Mouse (Mus musculus) hindbrain, embryonic 11.5 days (tissue): ENCODE data around the gene Cyp27a1. TPM values are rescaled to one million over a fixed set of nuclear protein-coding genes. Genes with fewer than 3 reads are reported as not detected.

Experiments used
- ATAC-seq: fragments of 200-750 bp; cut with Nextera tagmentation; 2 replicates; pipeline ENCODE4 v1.8.0; 2017; ENCODE audit warnings: mild to moderate bottlenecking, moderate TSS enrichment, moderate library complexity; ENCODE audit not compliant: low FRiP score
- DNase-seq: peaks from one replicate; pipeline ENCODE4 v3.0.0-alpha.2; 2015; ENCODE audit warnings: low spot score
- H3K27ac ChIP-seq: fragments of 300-500 bp; sonication (generic); 2 replicates; pipeline ENCODE4 v1.5.1; 2014; ENCODE audit warnings: mild to moderate bottlenecking, low read depth, low read length
- H3K27me3 ChIP-seq: fragments of 300-500 bp; sonication (generic); 2 replicates; pipeline ENCODE4 v1.6.1; 2014; ENCODE audit warnings: mild to moderate bottlenecking, low read length, moderate library complexity, mixed read lengths; ENCODE audit not compliant: control insufficient read depth, insufficient read depth
- H3K36me3 ChIP-seq: fragments of 300-500 bp; sonication (generic); 2 replicates; pipeline ENCODE4 v1.6.1; 2014; ENCODE audit warnings: mild to moderate bottlenecking, low read length, moderate library complexity, mixed read lengths; ENCODE audit not compliant: control insufficient read depth, insufficient read depth
- H3K4me1 ChIP-seq: fragments of 300-500 bp; sonication (generic); replicated peaks from 2 replicates; pipeline ENCODE4 v1.6.1; 2014; ENCODE audit warnings: low read length, mixed read lengths; ENCODE audit not compliant: control insufficient read depth, insufficient read depth
- H3K4me2 ChIP-seq: fragments of 300-500 bp; sonication (generic); replicated peaks from 2 replicates; pipeline ENCODE4 v1.6.1; 2014; ENCODE audit warnings: mild to moderate bottlenecking, low read depth, low read length
- H3K4me3 ChIP-seq: fragments of 300-500 bp; sonication (generic); 2 replicates; pipeline ENCODE4 v1.5.1; 2014; ENCODE audit warnings: low read depth, low read length
- H3K9ac ChIP-seq: fragments of 300-500 bp; sonication (generic); 2 replicates; pipeline ENCODE4 v1.6.1; 2014; ENCODE audit warnings: low read depth, low read length
- H3K9me3 ChIP-seq: fragments of 300-500 bp; sonication (generic); 2 replicates; pipeline ENCODE4 v1.6.1; 2016; ENCODE audit warnings: low read length; ENCODE audit not compliant: control insufficient read depth
- WGBS: fragments of 180-500 bp; shearing (Covaris S2); extraction: QIAGEN DNeasy Blood & Tissue Kit; methylation state at CpG from one replicate; pipeline ENCODE4 v1.1.7; 2014; 5-methylcytosine and 5-hydroxymethylcytosine counted together
- polyA plus RNA-seq: library from polyadenylated mRNA; unstranded; fragments of >200 nt; fragmentation: Nextera tagmentation; extraction: Ambion mirVana; gene quantifications from 2 replicates; pipeline ENCODE4 v1.2.1, GENCODE M21; 2014

Cyp27a1 gene
- polyA plus RNA-seq, 1 experiment from 2014 or later, result 6.4 TPM

DNA sequence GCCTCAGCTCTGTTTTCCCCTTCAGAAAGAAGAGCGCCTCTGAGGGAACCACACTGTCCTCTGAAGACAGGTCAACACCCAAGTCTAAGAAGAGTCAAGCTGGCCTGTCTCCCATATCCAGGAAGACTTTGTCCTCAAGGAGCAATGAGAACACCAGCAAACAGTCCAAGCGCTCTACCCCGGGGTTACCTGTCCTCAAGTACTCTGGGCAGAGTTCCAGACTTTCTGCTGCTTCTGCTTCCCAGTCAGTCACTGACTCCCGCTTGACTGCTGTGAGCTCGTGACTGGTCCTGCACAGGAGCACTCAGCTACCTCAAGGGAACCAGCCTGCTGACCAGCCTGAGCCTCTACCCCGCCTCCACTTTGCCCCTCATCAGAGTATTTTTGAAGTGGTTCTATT is 16.0 kb upstream of the Cyp27a1 start:
- Histone ChIP-seq H3K9me3 (no peaks in the 10 kb centered on the region), H3K36me3 (peaks cover 11% of the 10 kb centered on the region), H3K4me3 (no peak overlapping the region), H3K4me1 (no peaks in the 10 kb centered on the region), H3K9ac (no peak overlapping the region), H3K27me3 (no peaks in the 10 kb centered on the region), H3K27ac (no peak overlapping the region), H3K4me2 (no peak overlapping the region)
- DNase-seq (no peak), ATAC-seq (no peak)
- WGBS, result 96% methylated on average over 6 of the region's 6 CpGs

DNA sequence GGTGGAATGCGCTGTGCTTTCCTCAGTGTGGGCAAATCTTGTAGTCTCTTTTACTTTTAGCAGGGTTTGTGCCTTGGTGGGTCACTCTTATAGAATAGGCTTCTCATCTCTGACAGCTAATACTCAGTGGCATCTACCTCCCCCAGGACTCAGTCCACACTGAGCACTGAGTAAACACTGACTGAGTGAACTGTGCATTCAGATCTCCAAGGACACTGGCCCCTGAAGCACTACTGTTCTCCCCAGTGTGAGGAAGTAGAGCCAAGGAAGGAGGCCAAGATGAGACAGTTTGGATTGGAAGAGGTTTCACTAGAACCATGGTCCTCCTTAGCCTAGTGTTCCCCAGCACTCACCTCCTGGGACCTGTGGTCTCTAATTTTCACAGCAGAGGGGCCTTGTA is 15.0 kb upstream of the Cyp27a1 start:
- Histone ChIP-seq H3K4me3 (no peak overlapping the region), H3K4me1 (no peaks in the 10 kb centered on the region), H3K9ac (no peak overlapping the region), H3K27me3 (no peaks in the 10 kb centered on the region), H3K36me3 (peaks cover 11% of the 10 kb centered on the region), H3K9me3 (no peaks in the 10 kb centered on the region), H3K27ac (no peak overlapping the region), H3K4me2 (no peak overlapping the region)
- ATAC-seq (no peak), DNase-seq (no peak)
- 100% methylated on average over 1 of the region's 1 CpGs for WGBS

DNA sequence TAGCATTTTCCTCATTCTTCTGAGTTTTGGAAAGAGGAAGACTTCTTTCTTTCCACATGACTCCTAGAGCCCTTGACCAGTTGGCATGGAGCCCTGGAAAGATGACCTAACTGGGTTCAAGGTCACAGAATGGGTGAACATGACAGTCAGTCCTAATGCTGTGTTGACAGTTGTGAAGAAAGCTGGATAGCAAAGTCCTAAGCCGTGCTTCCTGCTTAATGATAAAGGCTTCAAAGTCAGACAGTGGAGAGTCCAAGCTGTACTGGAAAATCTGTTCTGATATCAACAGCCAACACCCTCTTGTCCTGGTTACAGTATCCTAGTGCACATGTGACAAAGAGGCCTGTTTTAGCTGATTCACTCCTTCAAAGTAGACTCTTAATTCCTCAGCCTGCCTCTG is 14.6 kb upstream of the Cyp27a1 start:
- Histone ChIP-seq H3K27me3 (no peaks in the 10 kb centered on the region), H3K9me3 (no peaks in the 10 kb centered on the region), H3K4me1 (no peaks in the 10 kb centered on the region), H3K27ac (no peak overlapping the region), H3K4me3 (no peak overlapping the region), H3K4me2 (no peak overlapping the region), H3K36me3 (peaks cover 11% of the 10 kb centered on the region), H3K9ac (no peak overlapping the region)
- no peak for DNase-seq
- no peak for ATAC-seq
- WGBS, result 96% methylated on average over 1 of the region's 1 CpGs

GRCm38 (mm10) chr1:74702142-74702553 is 11.2 kb upstream of the Cyp27a1 start:
- H3K4me3 ChIP-seq, result no peak overlapping the region
- WGBS, result 94% methylated on average over 6 of the region's 6 CpGs
- DNase-seq, result no peak
- no peak overlapping the region for H3K4me2 ChIP-seq
- H3K9ac ChIP-seq, result no peak overlapping the region
- ATAC-seq, result no peak
- no peak overlapping the region for H3K27ac ChIP-seq
- no peaks in the 10 kb centered on the region for H3K9me3 ChIP-seq
- no peaks in the 10 kb centered on the region for H3K4me1 ChIP-seq
- H3K36me3 ChIP-seq, result peaks cover 6% of the 10 kb centered on the region; the same call in 1 of the 2 replicates
- no peaks in the 10 kb centered on the region for H3K27me3 ChIP-seq

DNA sequence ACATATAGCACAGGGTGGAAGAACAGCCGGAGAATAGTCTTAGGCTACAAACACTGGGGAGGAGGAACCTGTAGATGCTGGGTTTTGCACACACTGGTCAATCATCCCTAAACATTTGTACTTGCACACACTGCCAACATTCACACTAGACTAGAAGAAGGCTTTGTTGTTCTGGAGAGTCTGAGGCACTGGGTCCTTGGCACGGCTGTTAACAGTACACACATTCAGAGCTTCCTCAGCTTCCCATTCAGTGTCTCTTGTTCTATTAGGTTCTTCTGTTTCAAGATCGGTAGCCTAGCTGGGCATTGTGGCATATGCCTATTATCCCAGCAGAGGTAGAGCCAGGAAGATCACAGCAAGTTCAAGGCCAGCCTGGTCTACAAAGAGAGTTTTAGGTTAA is 9.2 kb upstream of the Cyp27a1 start:
- Histone ChIP-seq H3K9me3 (no peaks in the 10 kb centered on the region), H3K36me3 (no peaks in the 10 kb centered on the region), H3K9ac (no peak overlapping the region), H3K27ac (no peak overlapping the region), H3K27me3 (no peaks in the 10 kb centered on the region), H3K4me1 (no peaks in the 10 kb centered on the region), H3K4me2 (no peak overlapping the region), H3K4me3 (no peak overlapping the region)
- 85% methylated on average over 3 of the region's 3 CpGs for WGBS
- ATAC-seq (no peak), DNase-seq (no peak)

DNA sequence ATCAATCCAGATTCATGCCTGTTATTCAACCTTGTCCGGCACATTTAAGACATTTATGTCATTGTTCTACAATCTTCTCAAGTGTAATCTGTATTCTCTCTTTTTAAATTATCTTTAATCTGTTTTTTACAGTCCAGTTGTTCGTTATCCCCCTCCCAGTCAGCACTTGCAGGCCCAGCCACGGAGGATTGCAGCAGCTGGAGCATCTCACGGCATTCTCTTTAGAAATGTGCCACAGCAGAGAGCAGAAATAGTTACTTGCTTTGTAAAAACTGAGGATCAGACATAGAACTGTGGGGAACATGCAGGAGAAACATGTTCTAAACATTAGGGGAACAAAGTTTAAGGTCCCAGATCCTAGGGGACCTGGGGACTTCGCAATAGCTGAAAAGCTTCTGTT is 8.4 kb upstream of the Cyp27a1 start:
- ATAC-seq, result no peak
- DNase-seq, result no peak
- no peak overlapping the region for H3K27ac ChIP-seq
- 87% methylated on average over 5 of the region's 5 CpGs for WGBS
- no peaks in the 10 kb centered on the region for H3K27me3 ChIP-seq
- no peak overlapping the region for H3K4me2 ChIP-seq
- no peaks in the 10 kb centered on the region for H3K4me1 ChIP-seq
- no peaks in the 10 kb centered on the region for H3K36me3 ChIP-seq
- no peaks in the 10 kb centered on the region for H3K9me3 ChIP-seq
- no peak overlapping the region for H3K9ac ChIP-seq
- H3K4me3 ChIP-seq, result no peak overlapping the region

DNA sequence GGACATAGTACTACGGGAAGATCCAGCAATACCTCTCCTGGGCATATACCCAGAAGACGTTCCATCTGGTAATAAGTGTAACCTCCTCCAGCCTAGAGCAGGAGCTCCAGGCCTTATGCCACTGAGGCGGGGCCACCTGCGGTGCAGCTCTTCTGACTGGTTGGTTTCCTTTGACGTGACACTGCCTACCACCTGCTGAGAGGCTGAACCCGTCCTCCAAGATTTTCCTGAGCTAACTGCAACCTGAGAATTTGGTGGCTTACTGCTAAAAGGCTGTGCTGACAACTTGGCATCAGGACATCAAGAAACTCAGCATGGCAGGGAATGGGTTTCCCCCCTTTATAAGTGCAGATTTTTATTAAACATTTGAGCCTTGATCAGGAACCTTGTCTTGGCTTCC is 3.8 kb upstream of the Cyp27a1 start:
- no peaks in the 10 kb centered on the region for H3K27me3 ChIP-seq
- H3K9ac ChIP-seq, result no peak overlapping the region
- no peak for ATAC-seq
- no peak overlapping the region for H3K4me2 ChIP-seq
- no peak for DNase-seq
- no peaks in the 10 kb centered on the region for H3K9me3 ChIP-seq
- WGBS, result 41% methylated on average over 6 of the region's 6 CpGs
- no peak overlapping the region for H3K4me3 ChIP-seq
- H3K4me1 ChIP-seq, result no peaks in the 10 kb centered on the region; the same call in 1 of the 2 replicates
- no peak overlapping the region for H3K27ac ChIP-seq
- H3K36me3 ChIP-seq, result no peaks in the 10 kb centered on the region

GRCm38 (mm10) chr1:74712046-74712445 is 1.3 kb upstream of the Cyp27a1 start:
- H3K27ac ChIP-seq, result no peak overlapping the region
- no peaks in the 10 kb centered on the region for H3K36me3 ChIP-seq
- no peaks in the 10 kb centered on the region for H3K27me3 ChIP-seq
- H3K4me1 ChIP-seq, result no peaks in the 10 kb centered on the region; the same call in 1 of the 2 replicates
- H3K9ac ChIP-seq, result no peak overlapping the region
- DNase-seq (no peak), ATAC-seq (no peak)
- no peak overlapping the region for H3K4me3 ChIP-seq
- no peaks in the 10 kb centered on the region for H3K9me3 ChIP-seq
- WGBS, result 78% methylated on average over 4 of the region's 4 CpGs
- H3K4me2 ChIP-seq, result no peak overlapping the region

DNA sequence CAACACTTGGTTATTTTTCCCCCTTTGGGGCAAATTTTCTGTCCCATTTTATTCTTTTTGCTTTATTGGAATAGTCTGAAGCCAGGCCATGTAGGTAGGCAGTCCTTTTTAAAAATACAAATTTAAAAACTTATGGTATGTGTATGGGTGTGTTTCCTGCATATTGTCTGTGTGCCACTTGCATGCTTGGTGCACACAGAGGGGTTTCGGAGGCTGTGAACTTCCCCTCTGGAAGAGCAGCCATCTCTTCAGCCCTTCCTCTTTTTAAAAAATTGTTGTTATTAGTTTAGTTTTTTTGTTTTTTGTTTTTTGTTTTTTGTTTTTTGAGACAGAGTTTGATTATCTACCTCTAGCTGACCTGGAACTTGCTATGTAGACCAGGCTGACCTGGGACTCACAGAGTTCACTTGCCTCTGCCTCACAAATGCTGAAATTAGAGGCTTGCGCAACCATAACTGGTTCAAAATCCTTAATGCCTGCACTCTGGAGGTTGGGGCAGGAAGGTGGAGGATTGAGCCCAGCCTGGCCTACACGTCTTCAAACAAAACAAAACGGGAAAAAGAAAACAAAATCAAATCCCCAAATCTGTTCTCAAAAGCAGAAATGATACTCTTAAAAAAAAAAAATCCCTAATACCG is 794 bp upstream of the Cyp27a1 start:
- peak overlapping the region; percentile 37; the same call in 1 of the 2 replicates for H3K4me3 ChIP-seq
- H3K9ac ChIP-seq, result 0 out of 2 replicates have a peak overlapping the region, but pooled peaks have one; percentile 7
- DNase-seq (no peak), ATAC-seq (no peak)
- 40% methylated on average over 5 of the region's 5 CpGs for WGBS
- H3K27ac ChIP-seq, result no peak overlapping the region
- H3K27me3 ChIP-seq, result no peaks in the 10 kb centered on the region
- H3K9me3 ChIP-seq, result no peaks in the 10 kb centered on the region
- no peaks in the 10 kb centered on the region; the same call in 1 of the 2 replicates for H3K4me1 ChIP-seq
- H3K36me3 ChIP-seq, result no peaks in the 10 kb centered on the region
- peak overlapping the region; percentile 92 for H3K4me2 ChIP-seq
